Mouse (Mus musculus): Measurements from ENCODE around the gene Rftn1. TPM values are rescaled to one million over a fixed set of nuclear protein-coding genes. Genes with fewer than 3 reads are reported as not detected.

Rftn1 gene
- polyA plus RNA-seq, 1 experiment from 2014 or later = 11.2 TPM

- peaks cover 4% of the 10 kb centered on the region; the same call in 1 of the 2 replicates for H3K36me3 ChIP-seq (ENCODE audit: control insufficient read depth, insufficient read depth, low read length)
- no peak overlapping the region for H3K4me2 ChIP-seq
- peaks cover 7% of the 10 kb centered on the region for H3K4me1 ChIP-seq (ENCODE audit: control insufficient read depth, insufficient read depth, low read length)
- no peaks in the 10 kb centered on the region for H3K27me3 ChIP-seq (ENCODE audit: control insufficient read depth, insufficient read depth, low read length)
- no peak overlapping the region for H3K27ac ChIP-seq (ENCODE audit: low read depth, low read length)
- no peak overlapping the region for H3K4me3 ChIP-seq (ENCODE audit: low read depth, low read length)
- no peak for ATAC-seq (replicated peaks; ENCODE audit: insufficient number of reproducible peaks, low FRiP score, low TSS enrichment)
- H3K9ac ChIP-seq (ENCODE audit: low read depth, low read length) = no peak overlapping the region
- H3K9me3 ChIP-seq (replicated peaks; ENCODE audit: control insufficient read depth, low read length) = no peaks in the 10 kb centered on the region
Measured at GRCm38 (mm10) chr17:50001754-50002153, 188.7 kb downstream of the Rftn1 start.

GRCm38 (mm10) chr17:50000580-50000979 is 189.9 kb downstream of the Rftn1 start:
- no peaks in the 10 kb centered on the region for H3K4me1 ChIP-seq (ENCODE audit: control insufficient read depth, insufficient read depth, low read length)
- no peak overlapping the region for H3K9ac ChIP-seq (ENCODE audit: low read depth, low read length)
- H3K4me3 ChIP-seq (ENCODE audit: low read depth, low read length) = no peak overlapping the region
- no peak overlapping the region for H3K4me2 ChIP-seq
- H3K27me3 ChIP-seq (ENCODE audit: control insufficient read depth, insufficient read depth, low read length) = no peaks in the 10 kb centered on the region
- 77% methylated on average over 3 of the region's 3 CpGs for WGBS (ENCODE audit: insufficient replicate concordance)
- ATAC-seq (replicated peaks; ENCODE audit: insufficient number of reproducible peaks, low FRiP score, low TSS enrichment) = no peak
- H3K27ac ChIP-seq (ENCODE audit: low read depth, low read length) = no peak overlapping the region
- no peaks in the 10 kb centered on the region for H3K9me3 ChIP-seq (replicated peaks; ENCODE audit: control insufficient read depth, low read length)
- peaks cover 4% of the 10 kb centered on the region; the same call in 1 of the 2 replicates for H3K36me3 ChIP-seq (ENCODE audit: control insufficient read depth, insufficient read depth, low read length)

GRCm38 (mm10) chr17:49996626-49997152 is 193.8 kb downstream of the Rftn1 start:
- Histone ChIP-seq H3K36me3 (ENCODE audit: control insufficient read depth, insufficient read depth, low read length) (peaks cover 4% of the 10 kb centered on the region; the same call in 1 of the 2 replicates), H3K4me3 (ENCODE audit: low read depth, low read length) (no peak overlapping the region), H3K4me1 (ENCODE audit: control insufficient read depth, insufficient read depth, low read length) (peaks cover 4% of the 10 kb centered on the region; the same call in 1 of the 2 replicates), H3K4me2 (no peak overlapping the region), H3K9ac (ENCODE audit: low read depth, low read length) (no peak overlapping the region), H3K27ac (ENCODE audit: low read depth, low read length) (no peak overlapping the region), H3K27me3 (ENCODE audit: control insufficient read depth, insufficient read depth, low read length) (no peaks in the 10 kb centered on the region), H3K9me3 (replicated peaks; ENCODE audit: control insufficient read depth, low read length) (no peaks in the 10 kb centered on the region)
- 63% methylated on average over 5 of the region's 5 CpGs for WGBS (ENCODE audit: insufficient replicate concordance)
- ATAC-seq (replicated peaks; ENCODE audit: insufficient number of reproducible peaks, low FRiP score, low TSS enrichment) = no peak

GRCm38 (mm10) chr17:49996097-49996496 is 194.4 kb downstream of the Rftn1 start:
- H3K4me3 ChIP-seq (ENCODE audit: low read depth, low read length) = no peak overlapping the region
- WGBS (ENCODE audit: insufficient replicate concordance) = 83% methylated on average over 6 of the region's 6 CpGs

GRCm38 (mm10) chr17:49995226-49995625 is 195.2 kb downstream of the Rftn1 start:
- peaks cover 4% of the 10 kb centered on the region; the same call in 1 of the 2 replicates for H3K4me1 ChIP-seq (ENCODE audit: control insufficient read depth, insufficient read depth, low read length)
- 64% methylated on average over 3 of the region's 3 CpGs for WGBS (ENCODE audit: insufficient replicate concordance)
- no peak overlapping the region for H3K4me3 ChIP-seq (ENCODE audit: low read depth, low read length)
- no peaks in the 10 kb centered on the region for H3K27me3 ChIP-seq (ENCODE audit: control insufficient read depth, insufficient read depth, low read length)
- ATAC-seq (replicated peaks; ENCODE audit: insufficient number of reproducible peaks, low FRiP score, low TSS enrichment) = no peak
- H3K9me3 ChIP-seq (replicated peaks; ENCODE audit: control insufficient read depth, low read length) = no peaks in the 10 kb centered on the region
- H3K36me3 ChIP-seq (ENCODE audit: control insufficient read depth, insufficient read depth, low read length) = peaks cover under 1% of the 10 kb centered on the region; the same call in 1 of the 2 replicates
- H3K9ac ChIP-seq (ENCODE audit: low read depth, low read length) = no peak overlapping the region
- H3K4me2 ChIP-seq = no peak overlapping the region
- H3K27ac ChIP-seq (ENCODE audit: low read depth, low read length) = no peak overlapping the region

More at GRCm38 (mm10) chr17:49996097-49996496, 194.4 kb downstream of the Rftn1 start:
- ATAC-seq (replicated peaks; ENCODE audit: insufficient number of reproducible peaks, low FRiP score, low TSS enrichment) = no peak
- Histone ChIP-seq H3K36me3 (ENCODE audit: control insufficient read depth, insufficient read depth, low read length) (peaks cover 4% of the 10 kb centered on the region; the same call in 1 of the 2 replicates), H3K4me2 (no peak overlapping the region), H3K27ac (ENCODE audit: low read depth, low read length) (no peak overlapping the region), H3K9ac (ENCODE audit: low read depth, low read length) (no peak overlapping the region), H3K4me1 (ENCODE audit: control insufficient read depth, insufficient read depth, low read length) (peaks cover 4% of the 10 kb centered on the region; the same call in 1 of the 2 replicates), H3K9me3 (replicated peaks; ENCODE audit: control insufficient read depth, low read length) (no peaks in the 10 kb centered on the region), H3K27me3 (ENCODE audit: control insufficient read depth, insufficient read depth, low read length) (no peaks in the 10 kb centered on the region)

- no peaks in the 10 kb centered on the region for H3K9me3 ChIP-seq (replicated peaks; ENCODE audit: control insufficient read depth, low read length)
- H3K36me3 ChIP-seq (ENCODE audit: control insufficient read depth, insufficient read depth, low read length) = no peaks in the 10 kb centered on the region
- peaks cover 4% of the 10 kb centered on the region; the same call in 1 of the 2 replicates for H3K4me1 ChIP-seq (ENCODE audit: control insufficient read depth, insufficient read depth, low read length)
- no peak overlapping the region for H3K27ac ChIP-seq (ENCODE audit: low read depth, low read length)
- no peak for ATAC-seq (replicated peaks; ENCODE audit: insufficient number of reproducible peaks, low FRiP score, low TSS enrichment)
- no peak overlapping the region for H3K4me2 ChIP-seq
- no peak overlapping the region for H3K9ac ChIP-seq (ENCODE audit: low read depth, low read length)
- 80% methylated on average over 3 of the region's 3 CpGs for WGBS (ENCODE audit: insufficient replicate concordance)
- H3K27me3 ChIP-seq (ENCODE audit: control insufficient read depth, insufficient read depth, low read length) = no peaks in the 10 kb centered on the region
- H3K4me3 ChIP-seq (ENCODE audit: low read depth, low read length) = no peak overlapping the region
Measured at GRCm38 (mm10) chr17:49993631-49994030, 196.8 kb downstream of the Rftn1 start.

GRCm38 (mm10) chr17:49992625-49993603 is 197.6 kb downstream of the Rftn1 start:
- Histone ChIP-seq H3K36me3 (ENCODE audit: control insufficient read depth, insufficient read depth, low read length) (no peaks in the 10 kb centered on the region), H3K9ac (ENCODE audit: low read depth, low read length) (no peak overlapping the region), H3K4me3 (ENCODE audit: low read depth, low read length) (no peak overlapping the region), H3K4me2 (no peak overlapping the region), H3K27ac (ENCODE audit: low read depth, low read length) (no peak overlapping the region; the same call in 1 of the 2 replicates), H3K4me1 (ENCODE audit: control insufficient read depth, insufficient read depth, low read length) (peaks cover 4% of the 10 kb centered on the region; the same call in 1 of the 2 replicates), H3K9me3 (replicated peaks; ENCODE audit: control insufficient read depth, low read length) (no peaks in the 10 kb centered on the region), H3K27me3 (ENCODE audit: control insufficient read depth, insufficient read depth, low read length) (no peaks in the 10 kb centered on the region)
- WGBS (ENCODE audit: insufficient replicate concordance) = 57% methylated on average over 11 of the region's 11 CpGs
- no peak for ATAC-seq (replicated peaks; ENCODE audit: insufficient number of reproducible peaks, low FRiP score, low TSS enrichment)

DNA sequence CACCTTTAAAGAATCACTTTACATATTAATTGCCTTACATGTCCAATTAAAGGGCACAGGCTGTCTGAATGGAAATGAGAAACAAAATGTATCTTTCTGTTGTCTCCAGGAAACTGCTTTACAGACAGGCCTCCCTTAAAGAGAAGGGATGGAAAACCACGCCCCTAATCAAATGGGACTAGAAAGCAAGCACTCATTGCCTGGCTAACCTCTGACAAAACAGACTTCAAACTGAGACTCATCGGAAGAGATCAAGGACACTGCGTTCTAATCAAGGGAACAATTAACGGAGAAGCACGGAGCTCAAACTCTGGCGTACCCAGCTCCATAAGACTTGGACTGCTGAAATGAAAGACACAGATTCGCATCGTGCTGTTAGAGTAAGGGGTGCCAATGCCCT is 200.9 kb downstream of the Rftn1 start:
- no peak overlapping the region for H3K4me2 ChIP-seq
- no peaks in the 10 kb centered on the region for H3K36me3 ChIP-seq (ENCODE audit: control insufficient read depth, insufficient read depth, low read length)
- no peak overlapping the region for H3K9ac ChIP-seq (ENCODE audit: low read depth, low read length)
- no peak overlapping the region for H3K27ac ChIP-seq (ENCODE audit: low read depth, low read length)
- no peak for ATAC-seq (replicated peaks; ENCODE audit: insufficient number of reproducible peaks, low FRiP score, low TSS enrichment)
- H3K27me3 ChIP-seq (ENCODE audit: control insufficient read depth, insufficient read depth, low read length) = no peaks in the 10 kb centered on the region
- H3K4me1 ChIP-seq (ENCODE audit: control insufficient read depth, insufficient read depth, low read length) = peaks cover 4% of the 10 kb centered on the region; the same call in 1 of the 2 replicates
- H3K4me3 ChIP-seq (ENCODE audit: low read depth, low read length) = no peak overlapping the region
- WGBS (ENCODE audit: insufficient replicate concordance) = 78% methylated on average over 8 of the region's 8 CpGs
- no peaks in the 10 kb centered on the region for H3K9me3 ChIP-seq (replicated peaks; ENCODE audit: control insufficient read depth, low read length)
